Mouse (Mus musculus) kidney, adult 2 months (tissue): ENCODE results near the gene Ccl20. TPM values are rescaled to one million over a fixed set of nuclear protein-coding genes. Genes with fewer than 3 reads are reported as not detected.

Experiments used
- DNase-seq: peaks from one replicate; pipeline ENCODE4 v3.0.0; 2021
- H3K27ac ChIP-seq: fragments of 200-500 bp; 2 replicates; pipeline ENCODE4 v1.5.1; 2012; ENCODE audit warnings: low read depth, low read length, control low read depth, inconsistent platforms; ENCODE audit not compliant: insufficient read depth
- H3K27me3 ChIP-seq: fragments of 200-500 bp; replicated peaks from 2 replicates; pipeline ENCODE4 v1.6.1; 2012; ENCODE audit warnings: mild to moderate bottlenecking, moderate library complexity, low read length, inconsistent platforms; ENCODE audit not compliant: control insufficient read depth, insufficient read depth
- H3K36me3 ChIP-seq: fragments of 200-500 bp; 2 replicates; pipeline ENCODE4 v1.6.1; 2012; ENCODE audit warnings: mild to moderate bottlenecking, moderate library complexity, low read length, inconsistent platforms; ENCODE audit not compliant: control insufficient read depth, insufficient read depth
- H3K4me1 ChIP-seq: fragments of 200-500 bp; 2 replicates; pipeline ENCODE4 v1.6.1; 2011; ENCODE audit warnings: low read length; ENCODE audit not compliant: control insufficient read depth, insufficient read depth
- H3K4me3 ChIP-seq: fragments of 200-500 bp; 2 replicates; pipeline ENCODE4 v1.5.1; 2011; ENCODE audit warnings: mild to moderate bottlenecking, low read depth, low read length, control low read depth; ENCODE audit not compliant: insufficient read depth
- CTCF ChIP-seq: fragments of 200-500 bp; conservative IDR thresholded peaks from 2 replicates; pipeline ENCODE4 v1.5.1; 2011; ENCODE audit warnings: low read depth, mild to moderate bottlenecking, control low read depth, low read length, moderate library complexity, mixed read lengths; ENCODE audit not compliant: insufficient read depth, insufficient read length
- POLR2A ChIP-seq: fragments of 200-500 bp; IDR thresholded peaks from one replicate; pipeline ENCODE4 v1.6.1; 2011; ENCODE audit warnings: low read depth, low read length, control low read depth
- WGBS: fragments of 180-500 bp; shearing (Covaris S2); methylation state at CpG from one replicate; pipeline ENCODE4 v1.1.7; 2018; 5-methylcytosine and 5-hydroxymethylcytosine counted together
- polyA plus RNA-seq: library from polyadenylated mRNA; depleted of rRNA; stranded (reverse); fragments of >200 nt; gene quantifications from 2 replicates; pipeline ENCODE4 v1.2.3, GENCODE M21; 2012; rRNA removed

The Ccl20 gene
- 0.12 and 0.27 TPM in 2 replicates for polyA plus RNA-seq

- 50% methylated on average over 8 of the region's 8 CpGs for WGBS
- no peak for DNase-seq
- Histone ChIP-seq H3K36me3 (no peaks in the 10 kb centered on the region), H3K27ac (no peak within 1 kb of the TSS), H3K27me3 (no peaks in the 10 kb centered on the region), H3K4me3 (no peak within 1 kb of the TSS), H3K4me1 (no peaks in the 10 kb centered on the region)
- TF ChIP-seq POLR2A (no peak), CTCF (no peak)
Observed at GRCm38 (mm10) chr1:83116447-83117137, at the start of gene Ccl20. Gene Ccl20, plus strand, starts transcription at chr1:83116766.

GRCm38 (mm10) chr1:83067205-83067604 lies 49.4 kb upstream of the Ccl20 start:
- Histone ChIP-seq H3K36me3 (no peaks in the 10 kb centered on the region), H3K4me3 (no peak overlapping the region), H3K27ac (no peak overlapping the region), H3K4me1 (no peaks in the 10 kb centered on the region), H3K27me3 (no peaks in the 10 kb centered on the region; the same call in 1 of the 2 replicates)
- WGBS, result 73% methylated on average over 10 of the region's 10 CpGs
- TF ChIP-seq CTCF, result no peak
- no peak for TF ChIP-seq POLR2A
- DNase-seq, result no peak

- Histone ChIP-seq H3K4me3 (no peak overlapping the region), H3K27me3 (no peaks in the 10 kb centered on the region), H3K36me3 (no peaks in the 10 kb centered on the region), H3K4me1 (no peaks in the 10 kb centered on the region), H3K27ac (no peak overlapping the region)
- DNase-seq, result no peak
- no peak for TF ChIP-seq POLR2A
- TF ChIP-seq CTCF, result no peak
- WGBS, result 39% methylated on average over 15 of the region's 15 CpGs
Observed at GRCm38 (mm10) chr1:83075526-83076189, 40.9 kb upstream of the Ccl20 start.

GRCm38 (mm10) chr1:83076190-83076917 lies 40.2 kb upstream of the Ccl20 start:
- peak; percentile 41 for DNase-seq
- H3K27ac ChIP-seq, result no peak overlapping the region
- no peak for TF ChIP-seq POLR2A
- TF ChIP-seq CTCF, result peak; percentile 42; the same call in 1 of the 2 replicates
- H3K4me3 ChIP-seq, result no peak overlapping the region
- H3K27me3 ChIP-seq, result no peaks in the 10 kb centered on the region
- no peaks in the 10 kb centered on the region for H3K36me3 ChIP-seq
- no peaks in the 10 kb centered on the region for H3K4me1 ChIP-seq
- WGBS, result 51% methylated on average over 11 of the region's 11 CpGs

GRCm38 (mm10) chr1:83077016-83077415 lies 39.5 kb upstream of the Ccl20 start:
- no peak overlapping the region for H3K27ac ChIP-seq
- DNase-seq, result no peak
- H3K4me1 ChIP-seq, result no peaks in the 10 kb centered on the region
- 73% methylated on average over 6 of the region's 6 CpGs for WGBS
- H3K4me3 ChIP-seq, result no peak overlapping the region
- no peaks in the 10 kb centered on the region for H3K27me3 ChIP-seq
- no peak for TF ChIP-seq POLR2A
- TF ChIP-seq CTCF, result no peak
- H3K36me3 ChIP-seq, result no peaks in the 10 kb centered on the region

- no peak for TF ChIP-seq POLR2A
- TF ChIP-seq CTCF, result no peak
- WGBS, result 47% methylated on average over 2 of the region's 2 CpGs
- DNase-seq, result peak; percentile 15
Observed at GRCm38 (mm10) chr1:83084790-83085189, 31.8 kb upstream of the Ccl20 start.

GRCm38 (mm10) chr1:83091268-83091667 lies 25.3 kb upstream of the Ccl20 start:
- WGBS, result 73% methylated on average over 3 of the region's 3 CpGs
- Histone ChIP-seq H3K36me3 (no peaks in the 10 kb centered on the region), H3K4me1 (no peaks in the 10 kb centered on the region), H3K4me3 (no peak overlapping the region), H3K27ac (no peak overlapping the region), H3K27me3 (no peaks in the 10 kb centered on the region)
- no peak for TF ChIP-seq CTCF
- TF ChIP-seq POLR2A, result no peak
- DNase-seq, result no peak

More at GRCm38 (mm10) chr1:83084790-83085189, 31.8 kb upstream of the Ccl20 start:
- Histone ChIP-seq H3K27ac (no peak overlapping the region), H3K4me1 (peaks cover 5% of the 10 kb centered on the region; the same call in 1 of the 2 replicates), H3K4me3 (no peak overlapping the region), H3K27me3 (no peaks in the 10 kb centered on the region), H3K36me3 (no peaks in the 10 kb centered on the region)
